Mouse (Mus musculus) natural killer cell, adult 2 months (primary cell): ENCODE data around the gene Tmco4.

ENCODE experiments used
- DNase-seq, 2 experiments: peaks; one replicate each; pipeline ENCODE4 v3.0.0; 2022; ENCODE audit warnings: low spot score in 2 of 2

Gene Tmco4

GRCm38 (mm10) chr4:139019413-139019812 is 46.7 kb downstream of the Tmco4 start:
- no peak for DNase-seq

- DNase-seq, result no peak
Observed at GRCm38 (mm10) chr4:139020385-139020784, 47.7 kb downstream of the Tmco4 start.

GRCm38 (mm10) chr4:139024379-139024778 is 51.7 kb downstream of the Tmco4 start:
- DNase-seq, result no peak

- no peak for DNase-seq
Observed at GRCm38 (mm10) chr4:139030675-139031074, 58.0 kb downstream of the Tmco4 start.

GRCm38 (mm10) chr4:139032521-139032920 is 59.8 kb downstream of the Tmco4 start:
- no peak for DNase-seq

- no peak for DNase-seq
Observed at GRCm38 (mm10) chr4:139033263-139034009, 60.7 kb downstream of the Tmco4 start.

- DNase-seq, result no peak
Observed at GRCm38 (mm10) chr4:139034010-139034367, 61.3 kb downstream of the Tmco4 start.

GRCm38 (mm10) chr4:139034540-139034939 is 61.9 kb downstream of the Tmco4 start:
- no peak for DNase-seq

- no peak for DNase-seq
Observed at GRCm38 (mm10) chr4:139034942-139035341, 62.3 kb downstream of the Tmco4 start.

GRCm38 (mm10) chr4:139035799-139036198 is 63.1 kb downstream of the Tmco4 start:
- no peak for DNase-seq

- DNase-seq, result no peak
Observed at GRCm38 (mm10) chr4:139037795-139038607, 65.3 kb downstream of the Tmco4 start.

GRCm38 (mm10) chr4:139040084-139040839 is 67.6 kb downstream of the Tmco4 start:
- DNase-seq, result no peak

GRCm38 (mm10) chr4:139042611-139043010 is 69.9 kb downstream of the Tmco4 start:
- DNase-seq, result no peak

- DNase-seq, result no peak
Observed at GRCm38 (mm10) chr4:139043600-139043999, 70.9 kb downstream of the Tmco4 start.

GRCm38 (mm10) chr4:139044566-139044965 is 71.9 kb downstream of the Tmco4 start:
- DNase-seq, result no peak

GRCm38 (mm10) chr4:139046354-139046753 is 73.7 kb downstream of the Tmco4 start:
- DNase-seq, result no peak

- DNase-seq, result no peak
Observed at GRCm38 (mm10) chr4:139048518-139048917, 75.8 kb downstream of the Tmco4 start.

GRCm38 (mm10) chr4:139052796-139053195 is 80.1 kb downstream of the Tmco4 start:
- no peak for DNase-seq

GRCm38 (mm10) chr4:139053391-139053790 is 80.7 kb downstream of the Tmco4 start:
- DNase-seq, result no peak

GRCm38 (mm10) chr4:139054300-139054923 is 81.7 kb downstream of the Tmco4 start:
- no peak for DNase-seq

- no peak for DNase-seq
Observed at GRCm38 (mm10) chr4:139055336-139055735, 82.6 kb downstream of the Tmco4 start.

GRCm38 (mm10) chr4:139055744-139056143 is 83.1 kb downstream of the Tmco4 start:
- DNase-seq, result no peak
